Mouse (Mus musculus) brown adipose tissue, adult 24 weeks (tissue): Measurements from ENCODE around the gene Zcchc14. TPM values are rescaled to one million over a fixed set of nuclear protein-coding genes. Genes with fewer than 3 reads are reported as not detected.

Source experiments
- H3K27ac ChIP-seq: fragments of 200-500 bp; replicated peaks from 2 replicates; pipeline ENCODE4 v1.5.1; 2012; ENCODE audit warnings: low read depth, mild to moderate bottlenecking, low read length
- H3K4me1 ChIP-seq: fragments of 200-500 bp; 2 replicates; pipeline ENCODE4 v1.6.1; 2012; ENCODE audit warnings: low read length, mixed read lengths; ENCODE audit not compliant: control insufficient read depth, insufficient read depth, insufficient read length
- H3K4me3 ChIP-seq: fragments of 200-500 bp; 2 replicates; pipeline ENCODE4 v1.5.1; 2012; ENCODE audit warnings: low read depth, mild to moderate bottlenecking, low read length, moderate library complexity; ENCODE audit not compliant: insufficient read depth
- polyA plus RNA-seq: library from polyadenylated mRNA; stranded (reverse); fragments of >200 nt; gene quantifications from 2 replicates; pipeline ENCODE4 v1.2.4, GENCODE M21; 2012; ENCODE audit not compliant: missing spikeins, insufficient read depth, insufficient read length

Gene Zcchc14
- polyA plus RNA-seq, 1 experiment = 8.9 TPM

DNA sequence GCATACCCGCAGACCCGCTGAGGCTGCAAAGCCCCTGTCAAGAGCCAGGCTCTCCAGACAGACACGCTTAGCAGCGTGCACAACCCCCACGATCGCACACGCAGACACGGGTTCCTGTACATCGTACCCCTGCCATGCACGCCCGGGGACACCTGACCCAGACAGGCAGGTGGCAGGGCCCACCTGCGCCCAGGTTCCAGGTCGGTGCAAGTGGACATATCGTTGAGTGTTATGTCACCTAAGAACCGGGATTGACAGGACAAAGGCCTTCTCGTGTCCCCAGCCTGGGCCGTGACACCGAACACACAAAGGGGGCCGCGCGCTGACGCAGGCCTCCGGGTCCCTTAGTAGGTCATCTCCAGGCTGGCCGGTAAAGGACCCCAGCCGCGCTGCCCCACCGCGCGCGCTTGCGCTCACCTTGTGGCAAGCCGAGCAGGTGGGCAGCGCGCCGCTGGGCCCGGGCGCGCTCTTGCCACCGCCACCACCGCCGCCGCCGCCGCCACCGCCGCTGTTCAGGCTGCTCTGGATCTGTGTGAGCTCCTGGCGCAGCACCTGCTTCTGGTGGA is 1.3 kb downstream of the Zcchc14 start:
- Histone ChIP-seq H3K4me1 (peaks cover 40% of the 10 kb centered on the region), H3K4me3 (peak overlapping the region; percentile 71), H3K27ac (no peak overlapping the region)

DNA sequence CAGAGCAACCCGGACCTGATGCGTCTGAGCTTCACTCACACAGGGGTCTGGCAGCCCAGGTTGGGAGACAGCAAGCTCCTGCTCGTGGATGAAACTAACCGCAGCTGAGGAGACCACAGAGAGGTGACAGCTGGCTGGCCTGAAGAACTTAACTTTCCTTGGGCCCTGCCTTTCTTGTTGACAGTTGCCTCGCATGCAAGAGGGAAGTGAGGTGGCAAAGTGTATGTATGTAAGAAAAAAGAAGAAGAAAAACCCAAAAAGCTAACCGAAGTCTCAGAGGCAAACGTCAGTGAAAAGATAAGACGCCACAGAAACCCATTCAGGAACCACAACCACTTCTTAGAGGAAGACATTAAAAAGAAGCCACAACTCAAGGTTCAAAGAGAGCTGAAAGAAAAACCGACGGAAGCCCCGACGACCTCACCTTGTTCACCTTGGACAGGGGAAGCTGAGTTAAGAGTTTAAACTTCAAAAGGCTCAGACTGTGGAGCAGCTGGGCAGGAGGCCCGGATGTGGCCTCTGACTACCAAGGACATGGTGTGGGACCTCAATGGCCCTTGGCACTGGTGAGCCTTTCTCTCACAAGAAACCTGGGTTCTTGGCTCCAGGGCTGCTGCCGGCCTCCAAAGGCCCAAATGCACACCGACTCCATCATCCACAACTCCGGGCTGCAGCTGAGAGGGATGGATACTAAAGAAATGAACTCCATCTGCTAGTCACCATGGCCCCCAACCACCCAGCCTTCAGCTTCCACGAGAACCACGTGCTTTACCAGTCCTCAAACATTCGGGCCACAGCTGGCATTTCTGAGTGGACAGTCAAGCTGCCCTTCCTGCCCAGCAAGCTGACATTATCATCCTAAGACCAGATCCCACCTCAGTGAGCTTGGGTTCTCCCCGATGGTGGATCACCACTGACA is 2.1 kb downstream of the Zcchc14 start:
- H3K4me1 ChIP-seq = peaks cover 40% of the 10 kb centered on the region
- no peak overlapping the region for H3K27ac ChIP-seq
- H3K4me3 ChIP-seq = peak overlapping the region; percentile 71

DNA sequence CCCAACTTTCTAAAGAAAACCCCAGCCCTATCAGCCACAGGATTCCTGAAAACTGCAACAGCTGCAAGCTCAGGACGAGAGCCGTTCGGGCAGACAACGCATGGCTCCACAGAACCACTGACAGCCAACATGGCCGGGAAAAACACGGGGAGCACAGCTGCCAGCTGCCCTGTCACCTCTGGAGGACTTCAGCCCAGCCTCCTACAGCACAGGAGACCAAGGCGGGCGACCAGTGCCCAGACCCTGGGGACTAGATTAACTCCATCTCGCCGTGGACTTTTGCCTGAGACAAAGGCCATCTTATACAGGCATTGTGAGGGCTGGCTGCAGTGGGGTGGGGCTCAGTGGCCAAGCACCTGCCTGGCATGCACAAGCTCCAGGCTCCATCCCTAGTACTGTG is 2.8 kb downstream of the Zcchc14 start:
- Histone ChIP-seq H3K4me1 (peaks cover 45% of the 10 kb centered on the region), H3K27ac (no peak overlapping the region), H3K4me3 (peak overlapping the region; percentile 71)

DNA sequence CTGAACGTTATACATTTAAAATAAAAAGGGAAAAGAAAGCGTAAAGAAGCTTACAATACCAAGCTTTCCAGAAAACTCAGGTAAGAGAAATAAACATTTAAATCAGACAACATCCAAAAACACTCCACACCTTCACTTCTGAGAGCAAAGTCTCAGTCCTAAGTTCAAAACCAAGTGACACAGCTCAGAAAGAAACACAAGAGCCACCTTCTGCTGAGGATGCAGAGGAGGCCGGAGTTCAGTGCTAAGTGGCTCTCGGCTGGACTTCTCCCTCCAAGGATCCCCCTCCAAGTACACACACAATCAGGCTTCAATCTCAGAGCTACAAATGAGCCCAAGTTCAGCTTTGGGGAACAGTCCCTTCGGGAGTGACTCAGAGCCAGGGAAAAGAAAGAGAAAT is 3.3 kb downstream of the Zcchc14 start:
- peak overlapping the region; percentile 71 for H3K4me3 ChIP-seq
- H3K27ac ChIP-seq = no peak overlapping the region
- peaks cover 50% of the 10 kb centered on the region for H3K4me1 ChIP-seq

GRCm38 (mm10) chr8:121648451-121648850 is 4.2 kb downstream of the Zcchc14 start:
- no peak overlapping the region for H3K4me3 ChIP-seq
- no peak overlapping the region for H3K27ac ChIP-seq
- H3K4me1 ChIP-seq = peaks cover 55% of the 10 kb centered on the region

DNA sequence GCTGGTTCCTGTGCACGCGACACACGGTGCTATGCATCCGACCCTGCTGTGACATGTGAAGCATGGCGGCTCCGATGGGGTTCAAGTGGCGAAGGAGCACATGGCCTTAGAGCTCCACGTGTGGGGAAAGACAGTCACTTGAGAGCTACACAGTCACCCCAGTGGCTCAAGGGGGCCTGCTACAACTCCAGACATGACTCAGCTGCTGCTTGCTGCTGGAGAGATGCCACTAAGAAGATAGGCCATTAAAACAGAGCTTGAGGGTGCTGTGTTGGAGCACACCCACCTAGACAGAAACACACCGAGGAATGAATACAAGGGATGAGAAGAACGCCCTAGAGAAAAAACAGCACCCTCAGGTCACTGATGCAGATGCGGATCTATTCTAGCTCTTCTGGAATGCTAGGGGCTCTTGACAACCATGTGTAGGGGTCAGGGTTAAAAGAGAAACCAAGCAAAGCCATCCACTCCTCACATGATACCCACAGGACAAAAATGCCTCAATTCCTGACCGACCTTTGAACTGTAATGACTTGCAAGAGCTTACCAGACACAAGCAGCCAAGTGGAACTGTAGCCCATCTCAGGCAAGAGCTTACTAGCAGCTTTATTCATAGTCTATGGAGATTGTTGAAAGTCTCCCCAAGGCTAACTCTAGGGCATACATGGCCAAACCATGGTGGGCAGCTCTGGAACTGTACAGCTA is 5.0 kb downstream of the Zcchc14 start:
- no peak overlapping the region for H3K4me3 ChIP-seq
- H3K4me1 ChIP-seq = peaks cover 63% of the 10 kb centered on the region
- no peak overlapping the region for H3K27ac ChIP-seq

DNA sequence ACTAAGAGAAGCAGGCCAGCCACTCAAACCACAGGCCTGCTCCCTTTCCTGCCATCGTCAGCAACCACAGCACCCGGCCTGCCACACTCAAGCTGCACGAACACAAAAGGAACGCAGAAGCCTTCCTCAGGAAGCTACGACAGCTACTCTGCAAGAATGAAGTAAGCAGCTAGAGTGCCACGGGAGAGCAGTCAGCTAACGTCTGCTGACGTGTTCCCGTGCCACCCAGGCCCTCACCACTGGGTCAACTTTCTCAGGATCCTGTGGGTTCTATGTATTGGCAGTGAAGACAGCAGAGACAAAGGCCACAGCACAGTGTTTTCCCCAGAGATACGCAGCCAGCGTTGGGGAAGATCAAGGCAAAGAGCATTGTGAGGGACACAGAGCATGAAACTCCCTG is 9.3 kb downstream of the Zcchc14 start:
- Histone ChIP-seq H3K4me1 (peaks cover 59% of the 10 kb centered on the region), H3K4me3 (no peak overlapping the region), H3K27ac (peak overlapping the region; percentile 48)

DNA sequence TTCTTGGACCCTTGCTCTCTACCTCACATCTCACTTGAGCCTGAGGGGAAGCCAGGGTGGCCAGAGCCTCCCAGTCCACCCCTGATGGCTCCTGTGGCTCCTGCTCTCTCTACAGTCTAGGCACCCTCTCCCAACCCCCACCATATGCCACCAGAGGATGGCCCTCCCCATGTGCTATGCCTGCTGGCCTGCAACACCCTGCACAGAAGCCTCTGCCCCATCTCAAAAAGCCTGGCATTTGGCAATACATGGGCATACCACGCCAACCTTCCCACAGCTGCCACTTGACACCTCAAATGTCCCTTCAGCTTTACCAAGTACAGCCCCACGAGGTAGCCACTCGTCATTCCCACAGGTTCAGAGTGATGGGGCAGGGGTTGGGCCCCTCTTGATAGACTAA is 9.9 kb downstream of the Zcchc14 start:
- Histone ChIP-seq H3K4me3 (no peak overlapping the region), H3K4me1 (peaks cover 55% of the 10 kb centered on the region), H3K27ac (peak overlapping the region; percentile 48)

GRCm38 (mm10) chr8:121636180-121636579 is 16.5 kb downstream of the Zcchc14 start:
- Histone ChIP-seq H3K27ac (peak overlapping the region; percentile 42), H3K4me3 (no peak overlapping the region), H3K4me1 (peaks cover 54% of the 10 kb centered on the region)

GRCm38 (mm10) chr8:121635534-121635933 is 17.2 kb downstream of the Zcchc14 start:
- H3K4me1 ChIP-seq = peaks cover 56% of the 10 kb centered on the region
- H3K27ac ChIP-seq = peak overlapping the region; percentile 42
- no peak overlapping the region for H3K4me3 ChIP-seq

GRCm38 (mm10) chr8:121632401-121632800 is 20.3 kb downstream of the Zcchc14 start:
- H3K4me1 ChIP-seq = peaks cover 48% of the 10 kb centered on the region
- H3K4me3 ChIP-seq = no peak overlapping the region
- H3K27ac ChIP-seq = peak overlapping the region; percentile 45

DNA sequence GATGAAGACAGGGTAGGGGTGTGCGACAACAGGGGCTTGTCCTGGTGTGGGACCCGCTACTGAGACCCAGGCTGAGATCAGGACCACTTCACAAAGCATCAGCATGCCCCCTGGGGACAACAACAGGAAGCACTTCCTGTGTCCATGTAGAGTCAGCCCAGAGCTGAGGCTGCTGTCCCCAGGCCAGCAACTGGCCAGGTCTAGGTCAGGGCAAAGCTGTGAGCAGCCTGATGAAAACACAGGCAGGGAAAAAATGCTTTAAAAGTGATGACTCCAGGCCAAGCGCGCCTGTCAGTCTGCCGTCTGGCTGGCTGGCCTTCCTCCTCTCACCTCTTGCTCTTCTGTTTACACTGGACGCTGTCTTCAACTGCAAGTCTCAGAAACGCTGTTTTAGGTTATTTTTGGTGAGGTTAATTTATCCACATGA is 21.0 kb downstream of the Zcchc14 start:
- Histone ChIP-seq H3K4me1 (peaks cover 43% of the 10 kb centered on the region), H3K4me3 (no peak overlapping the region), H3K27ac (peak overlapping the region; percentile 72)

DNA sequence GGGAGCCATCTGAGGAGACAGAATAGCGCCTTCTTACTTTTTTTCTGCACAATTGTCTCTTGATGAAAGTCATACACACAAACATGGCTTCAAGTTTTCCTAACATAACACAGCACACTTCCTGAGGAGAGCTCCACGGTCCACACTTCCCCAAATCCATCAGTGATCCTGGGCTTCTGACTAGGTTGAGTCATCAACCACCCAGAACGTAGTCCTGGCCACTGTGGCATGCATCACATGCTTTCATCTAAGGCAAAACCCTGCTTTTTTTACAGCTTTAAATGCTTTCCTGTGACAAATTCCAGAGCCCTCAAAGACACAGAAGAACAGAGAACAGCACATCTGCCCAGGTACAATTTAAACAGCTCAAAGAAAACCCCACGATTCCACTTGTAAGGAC is 24.0 kb downstream of the Zcchc14 start:
- Histone ChIP-seq H3K4me3 (no peak overlapping the region), H3K27ac (no peak overlapping the region), H3K4me1 (peaks cover 26% of the 10 kb centered on the region)

- Histone ChIP-seq H3K27ac (no peak overlapping the region), H3K4me3 (no peak overlapping the region), H3K4me1 (peaks cover 29% of the 10 kb centered on the region)
These were observed 29.7 kb downstream of the Zcchc14 start for GRCm38 (mm10) chr8:121623043-121623442.

DNA sequence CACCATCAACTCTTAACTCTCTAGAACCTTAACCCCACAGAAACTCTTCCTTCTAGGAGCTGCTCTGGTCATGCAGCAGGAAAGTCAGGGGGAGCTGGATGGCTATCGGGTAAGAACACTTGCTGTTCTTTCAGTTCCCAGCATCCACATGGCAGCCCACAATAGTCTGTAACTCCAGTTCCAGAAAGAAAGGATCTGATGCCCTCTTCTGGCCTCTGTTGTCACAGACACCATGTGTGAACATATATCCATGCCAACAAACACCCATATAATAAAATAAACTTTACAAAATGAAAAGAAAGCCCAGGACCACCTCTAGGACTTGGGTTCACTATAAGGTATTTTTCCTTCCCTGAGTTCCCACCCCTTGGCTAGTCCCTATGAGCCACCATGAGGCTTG is 30.8 kb downstream of the Zcchc14 start:
- no peak overlapping the region for H3K4me3 ChIP-seq
- H3K4me1 ChIP-seq = peaks cover 41% of the 10 kb centered on the region
- peak overlapping the region; percentile 6; the same call in 1 of the 2 replicates for H3K27ac ChIP-seq
